Mouse (Mus musculus): ENCODE data around the gene Rheb. TPM values are rescaled to one million over a fixed set of nuclear protein-coding genes. Genes with fewer than 3 reads are reported as not detected.
A peak's percentile ranks its signal among the peaks of the same experiment; 100 is the strongest.
"Not testable (repeated sequence)": the region's sequence is repeated elsewhere in the genome, so short reads cannot be mapped to it uniquely, and the experiment has no call there.

The Rheb gene
- polyA plus RNA-seq, 1 experiment from 2014 or later, result 231 TPM

DNA sequence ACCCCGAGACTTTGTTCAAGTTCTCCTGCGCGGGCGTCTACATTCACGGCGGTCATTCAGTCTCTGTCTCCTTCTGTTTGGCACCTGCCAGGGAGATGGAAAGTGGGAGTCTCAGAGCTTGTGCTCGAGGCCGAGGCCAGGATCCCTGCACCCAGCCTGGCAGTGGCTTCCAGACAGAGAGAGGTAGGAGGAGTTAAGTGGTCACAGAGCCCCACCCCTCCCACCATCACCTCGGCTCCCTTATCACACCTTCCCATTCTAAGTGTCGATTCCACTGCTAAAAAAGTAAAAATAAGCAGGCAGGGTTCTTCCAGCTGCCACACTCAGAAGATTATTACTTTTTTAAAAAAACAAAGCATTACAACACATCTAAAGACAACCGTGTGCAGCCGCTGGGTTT lies 21.4 kb upstream of the Rheb start:
- H3K36me3 ChIP-seq, result peaks cover 30% of the 10 kb centered on the region
- H3K4me1 ChIP-seq, result no peaks in the 10 kb centered on the region
- ATAC-seq (ENCODE audit: low FRiP score, low read depth), result no peak
- no peak overlapping the region for H3K27ac ChIP-seq
- no peak overlapping the region for H3K4me3 ChIP-seq
- 0 out of 2 replicates have a peak, but pooled peaks cover 3% of the 10 kb centered on the region for H3K9me3 ChIP-seq
- no peak overlapping the region for H3K9ac ChIP-seq
- WGBS, result 78% methylated on average over 12 of the region's 12 CpGs
- H3K27me3 ChIP-seq, result no peaks in the 10 kb centered on the region
- H3K4me2 ChIP-seq (replicated peaks), result no peak overlapping the region

DNA sequence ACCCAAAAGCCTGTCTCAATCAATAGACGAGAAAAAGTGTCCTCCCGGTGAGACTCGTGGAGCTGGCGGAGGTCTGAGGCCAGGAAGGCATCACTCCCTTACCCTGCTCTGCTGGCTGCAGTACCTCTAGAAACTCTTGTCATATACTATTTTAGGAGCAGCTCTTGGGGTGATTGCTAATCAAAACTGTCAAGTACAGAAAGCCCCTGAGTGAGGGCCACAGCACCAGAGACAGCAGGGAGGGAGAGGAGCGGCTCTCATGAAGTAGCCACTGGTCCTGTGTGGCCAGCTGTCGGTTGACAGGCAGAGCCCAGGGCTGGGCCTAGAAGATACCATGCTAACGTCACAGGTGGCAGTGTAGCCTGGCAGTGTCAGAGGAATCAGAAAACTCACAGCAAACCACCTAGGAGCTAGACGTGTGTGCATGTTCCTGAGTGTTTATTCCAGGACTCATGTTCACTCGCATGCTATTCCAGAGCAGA lies 19.1 kb upstream of the Rheb start:
- H3K27me3 ChIP-seq, result no peaks in the 10 kb centered on the region
- H3K4me1 ChIP-seq, result no peaks in the 10 kb centered on the region
- H3K4me2 ChIP-seq (replicated peaks), result no peak overlapping the region
- no peak overlapping the region for H3K4me3 ChIP-seq
- H3K27ac ChIP-seq, result no peak overlapping the region
- 0 out of 2 replicates have a peak, but pooled peaks cover 3% of the 10 kb centered on the region for H3K9me3 ChIP-seq
- no peak for ATAC-seq (ENCODE audit: low FRiP score, low read depth)
- H3K9ac ChIP-seq, result no peak overlapping the region
- peaks cover 14% of the 10 kb centered on the region for H3K36me3 ChIP-seq
- 87% methylated on average over 9 of the region's 9 CpGs for WGBS

DNA sequence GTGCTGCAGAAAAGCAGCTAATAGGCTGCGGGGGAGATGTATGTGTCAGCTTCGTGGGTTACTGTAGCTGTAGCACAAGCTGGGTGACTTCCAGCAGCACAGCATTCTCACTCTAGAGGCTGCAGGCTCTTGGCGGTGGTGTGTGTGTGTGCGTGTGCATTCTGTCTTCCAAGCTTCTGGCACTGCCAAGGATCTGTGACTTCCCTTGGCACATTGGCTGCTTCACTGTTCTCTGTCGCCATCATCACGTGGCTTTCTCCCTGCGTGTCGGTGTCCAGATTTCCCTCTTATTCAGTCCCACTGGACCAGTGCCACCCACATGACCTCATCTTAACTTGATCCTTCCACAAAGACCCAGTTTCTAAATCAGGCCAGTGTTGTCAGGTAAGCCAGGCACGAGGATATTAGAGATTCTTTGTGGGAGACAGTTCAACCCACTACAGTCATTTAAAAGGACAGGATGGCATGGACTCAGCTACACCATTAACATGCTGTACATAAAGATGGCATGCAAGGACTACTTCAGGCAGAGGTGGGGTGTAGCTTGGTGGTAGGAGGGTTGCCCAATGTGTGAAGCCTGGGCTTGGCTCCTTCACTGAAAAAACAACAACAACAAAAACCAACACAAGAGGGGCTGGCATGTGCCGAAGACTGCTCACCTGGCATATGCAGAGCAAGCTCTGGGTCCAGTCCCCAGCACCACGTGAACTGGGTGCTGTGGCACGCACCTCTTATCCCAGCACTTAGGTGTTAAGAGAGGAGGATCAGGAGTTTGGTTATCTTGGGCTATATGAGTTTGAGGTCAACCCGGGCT lies 18.4 kb upstream of the Rheb start:
- no peak overlapping the region for H3K9ac ChIP-seq
- ATAC-seq (ENCODE audit: low FRiP score, low read depth), result no peak
- H3K9me3 ChIP-seq, result no peaks in the 10 kb centered on the region

DNA sequence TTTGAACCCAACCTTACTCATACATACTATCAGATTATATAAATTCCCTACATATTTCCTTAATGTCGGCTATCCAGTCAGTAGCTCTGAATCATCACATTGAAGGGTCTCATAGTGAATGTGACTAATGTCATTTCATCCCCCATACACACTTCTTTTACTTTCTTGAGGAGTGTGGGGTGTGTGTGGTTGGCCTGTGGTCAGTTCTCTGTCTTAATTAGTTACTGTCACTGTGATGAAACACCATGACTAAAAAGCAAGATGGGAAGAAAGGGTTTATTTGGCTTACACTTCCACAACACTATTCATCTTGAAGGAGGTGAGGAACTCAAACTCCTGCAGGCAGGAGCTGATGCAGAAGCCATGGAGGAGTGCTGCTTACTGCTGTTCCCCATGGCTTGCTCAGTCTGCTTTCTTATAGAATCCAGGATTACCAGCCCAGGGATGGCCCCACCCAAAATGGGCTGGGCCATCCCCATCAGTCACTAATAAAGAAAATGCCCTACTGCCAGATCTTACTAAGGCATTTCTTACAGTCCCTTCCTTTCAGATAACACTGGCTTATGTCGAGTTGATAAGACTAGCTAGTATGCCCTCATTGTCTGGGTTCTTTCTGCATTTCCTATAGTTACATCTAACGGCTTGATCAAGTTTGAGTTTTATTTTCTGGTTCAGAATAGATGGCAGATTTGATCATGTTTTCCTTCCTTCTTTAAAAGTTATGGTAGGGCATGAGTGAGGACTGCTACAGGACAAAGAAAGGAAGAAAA lies 17.5 kb upstream of the Rheb start:
- no peak for ATAC-seq (ENCODE audit: low FRiP score, low read depth)
- no peaks in the 10 kb centered on the region for H3K27me3 ChIP-seq
- H3K9ac ChIP-seq, result no peak overlapping the region
- H3K9me3 ChIP-seq, result no peaks in the 10 kb centered on the region
- no peak overlapping the region for H3K27ac ChIP-seq
- no peak overlapping the region for H3K4me2 ChIP-seq (replicated peaks)
- H3K36me3 ChIP-seq, result peaks cover 8% of the 10 kb centered on the region
- H3K4me1 ChIP-seq, result no peaks in the 10 kb centered on the region
- WGBS, result 78% methylated on average over 3 of the region's 3 CpGs
- no peak overlapping the region for H3K4me3 ChIP-seq

More for the DNA sequence above, 18.4 kb upstream of the Rheb start:
- Histone ChIP-seq H3K36me3 (peaks cover 8% of the 10 kb centered on the region), H3K27ac (no peak overlapping the region), H3K4me3 (no peak overlapping the region), H3K4me1 (no peaks in the 10 kb centered on the region), H3K27me3 (no peaks in the 10 kb centered on the region), H3K4me2 (replicated peaks) (no peak overlapping the region)
- WGBS, result 87% methylated on average over 13 of the region's 13 CpGs

DNA sequence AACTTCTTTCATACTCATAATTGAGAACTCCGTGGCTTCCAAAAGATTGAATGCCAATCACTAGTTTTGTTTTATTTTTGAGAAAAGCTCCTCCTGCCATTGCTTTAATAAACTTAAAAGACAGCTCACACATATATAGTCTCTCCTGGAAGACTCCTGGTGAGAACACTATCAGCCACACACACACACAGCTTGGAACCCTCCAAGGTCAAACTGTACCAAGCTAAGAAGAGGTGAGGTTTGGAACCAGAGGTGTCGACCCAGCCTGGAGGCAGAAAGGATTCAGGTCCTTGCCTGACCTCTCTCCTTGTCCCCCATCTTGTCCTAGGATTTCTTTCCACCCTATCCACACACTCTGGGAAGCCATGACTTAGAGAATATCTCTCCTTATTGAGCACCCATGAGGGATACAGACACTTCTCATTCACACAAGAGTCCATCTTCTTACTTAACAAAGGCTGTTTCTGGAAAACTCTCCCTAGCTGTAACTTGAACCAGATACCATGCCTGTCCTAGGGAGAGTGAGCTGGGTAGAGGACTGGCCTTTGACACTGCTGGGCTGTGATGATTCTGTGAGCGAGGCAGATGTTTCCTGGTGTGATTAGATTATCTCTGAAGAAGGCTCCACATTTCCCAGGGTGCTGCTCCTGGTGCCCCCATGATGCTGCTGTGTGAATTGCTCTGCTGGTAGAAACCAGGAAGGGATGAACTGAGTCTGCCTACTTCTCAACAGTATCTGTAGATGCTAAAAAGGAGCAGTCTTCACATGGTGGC lies 12.6 kb upstream of the Rheb start:
- no peak overlapping the region for H3K4me3 ChIP-seq
- no peak for ATAC-seq (ENCODE audit: low FRiP score, low read depth)
- no peaks in the 10 kb centered on the region for H3K4me1 ChIP-seq
- no peaks in the 10 kb centered on the region for H3K36me3 ChIP-seq
- no peak overlapping the region for H3K27ac ChIP-seq
- WGBS, result 66% methylated on average over 3 of the region's 3 CpGs
- H3K9me3 ChIP-seq, result no peaks in the 10 kb centered on the region
- no peaks in the 10 kb centered on the region for H3K27me3 ChIP-seq
- H3K9ac ChIP-seq, result no peak overlapping the region
- no peak overlapping the region for H3K4me2 ChIP-seq (replicated peaks)

DNA sequence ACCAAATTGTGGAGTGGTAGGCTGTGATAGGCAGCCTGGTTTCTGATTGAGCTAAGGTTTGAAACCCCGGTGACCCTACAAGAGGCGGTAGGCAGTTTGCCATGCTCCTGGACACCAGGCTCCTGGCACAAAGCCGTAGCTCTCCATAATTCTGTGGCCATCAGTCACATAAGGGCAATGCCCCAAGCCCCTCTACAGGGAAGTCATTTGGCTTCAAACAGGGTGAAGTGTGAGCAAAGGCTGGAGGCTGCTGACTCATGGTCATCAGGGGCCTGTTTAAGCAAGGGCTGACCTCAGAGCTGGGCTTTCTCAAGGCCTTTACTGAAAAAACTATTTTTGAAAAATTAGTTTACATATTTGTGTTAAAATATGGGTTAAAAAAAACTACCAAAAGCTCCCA lies 11.8 kb upstream of the Rheb start:
- ATAC-seq (ENCODE audit: low FRiP score, low read depth), result no peak
- Histone ChIP-seq H3K27ac (no peak overlapping the region), H3K9ac (no peak overlapping the region), H3K4me1 (no peaks in the 10 kb centered on the region), H3K27me3 (no peaks in the 10 kb centered on the region), H3K4me3 (no peak overlapping the region), H3K36me3 (no peaks in the 10 kb centered on the region), H3K9me3 (no peaks in the 10 kb centered on the region), H3K4me2 (replicated peaks) (no peak overlapping the region)
- WGBS, result 89% methylated on average over 3 of the region's 3 CpGs

DNA sequence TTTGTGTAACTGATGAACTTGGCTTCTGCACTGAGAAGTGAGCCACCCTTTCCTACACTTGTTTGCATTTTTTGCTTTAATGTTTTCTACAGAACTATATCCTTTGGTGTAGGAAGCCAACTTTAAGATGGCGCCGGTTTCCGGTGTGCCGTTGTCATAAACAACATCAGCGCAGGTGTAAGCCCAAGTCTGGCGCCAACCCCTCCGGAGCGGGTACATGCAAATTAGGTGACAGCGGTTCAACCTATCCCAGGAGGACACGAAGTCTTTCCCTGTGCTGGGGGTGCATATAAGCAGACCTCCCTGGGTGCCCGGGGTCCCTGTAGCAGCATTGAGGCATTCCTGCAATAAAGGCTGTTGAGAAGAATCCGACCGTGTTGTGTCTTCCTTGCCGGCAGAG lies 5.8 kb upstream of the Rheb start:
- WGBS, result 90% methylated on average over 14 of the region's 14 CpGs
- not testable (repeated sequence) for H3K9ac ChIP-seq

DNA sequence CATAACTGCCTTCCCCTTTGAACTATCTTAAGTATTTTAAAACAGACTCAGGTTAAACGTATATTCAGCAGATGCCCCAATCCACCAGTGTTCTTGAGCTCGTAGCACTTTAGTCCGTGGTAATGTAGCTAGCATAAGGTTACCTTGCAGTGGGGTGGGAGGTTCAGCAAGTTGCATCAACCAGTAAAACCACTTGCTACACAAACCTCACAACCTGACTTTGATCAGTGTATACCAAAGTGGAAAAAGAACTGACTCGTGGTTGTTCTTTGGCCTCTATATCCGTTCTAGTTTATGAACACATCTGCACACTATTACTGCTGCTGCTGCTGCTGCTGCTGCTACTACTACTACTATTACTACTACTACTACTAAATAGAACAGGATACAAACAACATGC lies 1.4 kb upstream of the Rheb start:
- H3K4me1 ChIP-seq, result peaks cover 25% of the 10 kb centered on the region
- H3K27me3 ChIP-seq, result no peaks in the 10 kb centered on the region
- no peak for ATAC-seq (ENCODE audit: low FRiP score, low read depth)
- H3K36me3 ChIP-seq, result no peaks in the 10 kb centered on the region
- no peak overlapping the region for H3K9ac ChIP-seq
- no peak overlapping the region for H3K27ac ChIP-seq
- 78% methylated on average over 5 of the region's 5 CpGs for WGBS
- H3K9me3 ChIP-seq, result no peaks in the 10 kb centered on the region
- H3K4me3 ChIP-seq, result no peak overlapping the region
- peak overlapping the region; percentile 88; the same call in 1 of the 2 replicates for H3K4me2 ChIP-seq (replicated peaks)

More for the DNA sequence above, 5.8 kb upstream of the Rheb start:
- not testable (repeated sequence) for ATAC-seq (ENCODE audit: low FRiP score, low read depth); H3K27me3 ChIP-seq; H3K27ac ChIP-seq; H3K9me3 ChIP-seq; H3K4me2 ChIP-seq (replicated peaks); H3K4me3 ChIP-seq; H3K4me1 ChIP-seq; H3K36me3 ChIP-seq

DNA sequence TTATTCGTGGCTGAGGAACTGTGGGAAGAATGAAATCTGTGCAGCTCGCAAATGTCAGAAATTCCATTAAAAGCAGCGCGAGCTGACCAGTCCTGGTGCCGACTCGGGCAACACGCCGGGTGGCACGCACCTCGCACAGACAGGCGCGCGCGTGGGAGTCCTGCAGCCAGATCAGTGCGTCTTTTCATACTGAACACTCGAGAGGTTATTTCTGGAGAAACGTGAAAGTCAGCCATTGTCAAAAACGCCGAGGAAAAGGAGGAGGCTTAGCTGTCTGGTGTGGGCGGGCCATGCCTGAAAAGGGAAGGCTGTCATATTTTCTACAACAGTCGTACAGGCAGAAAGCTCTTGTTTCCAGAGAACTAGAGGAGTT lies 665 bp upstream of the Rheb start:
- Histone ChIP-seq H3K9me3 (no peaks in the 10 kb centered on the region), H3K9ac (peak overlapping the region; percentile 66), H3K36me3 (no peaks in the 10 kb centered on the region), H3K27ac (peak overlapping the region; percentile 99), H3K27me3 (no peaks in the 10 kb centered on the region), H3K4me1 (peaks cover 31% of the 10 kb centered on the region), H3K4me3 (peak overlapping the region; percentile 87), H3K4me2 (replicated peaks) (peak overlapping the region; percentile 88)
- 1% methylated on average over 21 of the region's 21 CpGs for WGBS
- peak; percentile 17; the same call in 1 of the 2 replicates for ATAC-seq (ENCODE audit: low FRiP score, low read depth)

DNA sequence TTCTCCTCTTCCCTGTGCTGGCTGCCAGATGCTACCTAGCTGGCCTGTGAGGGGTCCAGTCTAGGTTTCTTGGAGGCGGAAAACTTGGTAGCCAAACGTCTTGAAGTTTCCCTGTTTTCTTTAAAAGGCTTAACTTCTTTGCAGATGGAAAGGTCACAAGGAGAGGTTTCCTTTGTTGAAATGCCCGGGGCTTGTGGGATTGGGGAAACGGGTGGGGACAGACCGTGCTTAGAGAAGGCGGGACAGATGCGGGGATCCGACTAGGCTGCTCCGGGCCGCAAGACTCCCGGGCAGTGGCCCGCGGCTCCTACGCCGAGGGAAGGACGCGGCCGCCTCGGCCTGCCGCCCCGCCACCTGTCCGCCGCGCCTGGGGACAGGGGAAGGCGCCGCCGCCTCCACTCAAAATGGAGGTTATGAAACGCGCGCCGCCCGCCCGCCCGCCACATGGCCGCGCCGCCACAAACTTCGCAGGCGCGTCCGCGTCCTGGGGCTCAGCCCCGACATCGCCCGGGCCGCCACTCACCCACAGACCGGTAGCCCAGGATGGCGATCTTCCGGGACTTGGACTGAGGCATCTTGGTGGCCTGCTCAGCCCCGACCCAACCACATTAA lies 656 bp downstream of the Rheb start:
- H3K9me3 ChIP-seq, result no peaks in the 10 kb centered on the region
- under 1% methylated on average over 50 of the region's 50 CpGs for WGBS
- H3K4me3 ChIP-seq, result peak overlapping the region; percentile 87
- H3K9ac ChIP-seq, result peak overlapping the region; percentile 95
- peak overlapping the region; percentile 89 for H3K4me2 ChIP-seq (replicated peaks)
- H3K27ac ChIP-seq, result peak overlapping the region; percentile 99
- no peak for ATAC-seq (ENCODE audit: low FRiP score, low read depth)
- H3K27me3 ChIP-seq, result no peaks in the 10 kb centered on the region
- no peaks in the 10 kb centered on the region for H3K36me3 ChIP-seq
- peaks cover 36% of the 10 kb centered on the region for H3K4me1 ChIP-seq

DNA sequence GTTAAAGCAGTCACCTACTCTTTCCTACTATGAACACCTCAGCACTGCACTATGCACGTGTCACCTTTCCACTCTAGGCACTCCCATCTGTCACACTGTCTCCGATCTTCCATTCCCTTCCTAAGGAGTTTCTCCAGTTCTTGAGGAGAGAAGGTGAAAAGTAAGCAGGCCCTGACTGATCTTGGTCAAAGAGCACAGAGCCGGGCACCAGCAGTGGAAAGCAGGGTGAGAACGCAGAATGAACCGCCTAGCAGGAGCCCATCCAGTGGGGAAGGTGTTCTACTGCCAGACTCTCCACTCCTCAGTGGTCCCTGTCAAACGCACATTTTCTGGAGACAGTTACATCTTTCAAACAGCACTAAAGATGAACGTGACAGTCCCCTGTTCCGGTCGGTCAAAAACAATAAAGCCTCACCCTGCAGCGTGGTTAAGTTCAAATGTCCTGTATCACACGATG lies 1.4 kb downstream of the Rheb start:
- no peaks in the 10 kb centered on the region for H3K27me3 ChIP-seq
- peak overlapping the region; percentile 89 for H3K4me2 ChIP-seq (replicated peaks)
- H3K9ac ChIP-seq, result peak overlapping the region; percentile 95
- peaks cover 36% of the 10 kb centered on the region for H3K4me1 ChIP-seq
- no peak for ATAC-seq (ENCODE audit: low FRiP score, low read depth)
- no peak overlapping the region for H3K27ac ChIP-seq
- no peaks in the 10 kb centered on the region for H3K36me3 ChIP-seq
- H3K9me3 ChIP-seq, result no peaks in the 10 kb centered on the region
- peak overlapping the region; percentile 87 for H3K4me3 ChIP-seq
- 16% methylated on average over 11 of the region's 11 CpGs for WGBS
